Mouse (Mus musculus): ENCODE measurements at regions not wholly inside any gene's neighbourhood (a gene's known extent, or its start where the extent isn't known, plus 50 kb on each side); places are given as distances from the start of the nearest gene placed in this dataset.

DNA sequence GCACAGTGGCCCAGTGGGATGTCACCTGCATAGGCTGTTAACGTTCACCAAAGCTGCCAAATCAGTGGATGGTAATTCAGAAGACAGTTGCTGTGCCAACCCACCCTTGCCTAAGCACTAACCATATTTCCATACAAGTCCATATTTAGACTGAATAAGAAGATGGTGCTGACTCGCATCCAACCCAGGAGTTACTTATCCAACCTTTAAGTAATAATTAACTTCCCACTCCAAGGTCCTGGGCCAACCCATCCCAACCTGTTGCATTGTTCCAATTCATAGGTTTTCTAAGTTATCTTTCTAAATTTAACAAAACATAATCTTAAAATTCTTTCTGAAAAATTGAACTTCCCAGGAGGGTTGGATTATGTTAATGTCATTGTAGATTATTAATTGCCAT, 114.3 kb upstream of the Epb41l3 start:
- H3K36me3 ChIP-seq (ENCODE audit: control insufficient read depth, insufficient read depth), result no peaks in the 10 kb centered on the region
- H3K4me2 ChIP-seq (ENCODE audit: low read depth, low read length), result no peak overlapping the region
- ATAC-seq (replicated peaks; ENCODE audit: extremely low read depth, insufficient read depth, low FRiP score), result no peak
- H3K27ac ChIP-seq (ENCODE audit: low read length), result no peak overlapping the region
- WGBS, result 79% methylated on average over 2 of the region's 2 CpGs
- no peaks in the 10 kb centered on the region for H3K9me3 ChIP-seq (replicated peaks; ENCODE audit: control insufficient read depth, low read length)
- H3K9ac ChIP-seq (ENCODE audit: low read length), result no peak overlapping the region
- H3K27me3 ChIP-seq (ENCODE audit: control insufficient read depth, insufficient read depth, low read length), result no peaks in the 10 kb centered on the region
- H3K4me3 ChIP-seq (ENCODE audit: low read length), result no peak overlapping the region
- H3K4me1 ChIP-seq (ENCODE audit: control insufficient read depth, insufficient read depth, low read length), result no peaks in the 10 kb centered on the region

- 76% methylated on average over 13 of the region's 13 CpGs for WGBS
- no peak overlapping the region for H3K27ac ChIP-seq (ENCODE audit: low read length)
- H3K27me3 ChIP-seq (ENCODE audit: control insufficient read depth, insufficient read depth, low read length), result no peaks in the 10 kb centered on the region
- no peaks in the 10 kb centered on the region for H3K9me3 ChIP-seq (replicated peaks; ENCODE audit: control insufficient read depth, low read length)
- no peaks in the 10 kb centered on the region for H3K36me3 ChIP-seq (ENCODE audit: control insufficient read depth, insufficient read depth)
- ATAC-seq (replicated peaks; ENCODE audit: extremely low read depth, insufficient read depth, low FRiP score), result no peak
- H3K4me3 ChIP-seq (ENCODE audit: low read length), result no peak overlapping the region
- no peak overlapping the region for H3K9ac ChIP-seq (ENCODE audit: low read length)
- H3K4me2 ChIP-seq (ENCODE audit: low read depth, low read length), result no peak overlapping the region
- no peaks in the 10 kb centered on the region for H3K4me1 ChIP-seq (ENCODE audit: control insufficient read depth, insufficient read depth, low read length)
Measured at GRCm38 (mm10) chr17:68975606-68976005, 99.9 kb upstream of the Epb41l3 start.

GRCm38 (mm10) chr17:68978151-68978550, 97.3 kb upstream of the Epb41l3 start:
- Histone ChIP-seq H3K36me3 (ENCODE audit: control insufficient read depth, insufficient read depth) (no peaks in the 10 kb centered on the region), H3K27ac (ENCODE audit: low read length) (no peak overlapping the region), H3K4me3 (ENCODE audit: low read length) (no peak overlapping the region), H3K27me3 (ENCODE audit: control insufficient read depth, insufficient read depth, low read length) (no peaks in the 10 kb centered on the region), H3K9me3 (replicated peaks; ENCODE audit: control insufficient read depth, low read length) (no peaks in the 10 kb centered on the region), H3K4me2 (ENCODE audit: low read depth, low read length) (no peak overlapping the region), H3K4me1 (ENCODE audit: control insufficient read depth, insufficient read depth, low read length) (no peaks in the 10 kb centered on the region), H3K9ac (ENCODE audit: low read length) (no peak overlapping the region)
- WGBS, result 59% methylated on average over 9 of the region's 9 CpGs
- ATAC-seq (replicated peaks; ENCODE audit: extremely low read depth, insufficient read depth, low FRiP score), result no peak

- no peak overlapping the region for H3K4me2 ChIP-seq (ENCODE audit: low read depth, low read length)
- H3K27ac ChIP-seq (ENCODE audit: low read length), result no peak overlapping the region
- ATAC-seq (replicated peaks; ENCODE audit: extremely low read depth, insufficient read depth, low FRiP score), result no peak
- H3K4me3 ChIP-seq (ENCODE audit: low read length), result no peak overlapping the region
- H3K4me1 ChIP-seq (ENCODE audit: control insufficient read depth, insufficient read depth, low read length), result no peaks in the 10 kb centered on the region
- H3K9ac ChIP-seq (ENCODE audit: low read length), result no peak overlapping the region
- WGBS, result 83% methylated on average over 11 of the region's 11 CpGs
- H3K36me3 ChIP-seq (ENCODE audit: control insufficient read depth, insufficient read depth), result no peaks in the 10 kb centered on the region
- no peaks in the 10 kb centered on the region for H3K27me3 ChIP-seq (ENCODE audit: control insufficient read depth, insufficient read depth, low read length)
- no peaks in the 10 kb centered on the region for H3K9me3 ChIP-seq (replicated peaks; ENCODE audit: control insufficient read depth, low read length)
Measured at GRCm38 (mm10) chr17:68981120-68981519, 94.4 kb upstream of the Epb41l3 start.

GRCm38 (mm10) chr17:68982094-68982493, 93.4 kb upstream of the Epb41l3 start:
- no peak for ATAC-seq (replicated peaks; ENCODE audit: extremely low read depth, insufficient read depth, low FRiP score)
- no peak overlapping the region for H3K27ac ChIP-seq (ENCODE audit: low read length)
- H3K4me2 ChIP-seq (ENCODE audit: low read depth, low read length), result no peak overlapping the region
- no peak overlapping the region for H3K4me3 ChIP-seq (ENCODE audit: low read length)
- peaks cover 2% of the 10 kb centered on the region; the same call in 1 of the 2 replicates for H3K4me1 ChIP-seq (ENCODE audit: control insufficient read depth, insufficient read depth, low read length)
- no peaks in the 10 kb centered on the region for H3K27me3 ChIP-seq (ENCODE audit: control insufficient read depth, insufficient read depth, low read length)
- no peak overlapping the region for H3K9ac ChIP-seq (ENCODE audit: low read length)
- no peaks in the 10 kb centered on the region for H3K9me3 ChIP-seq (replicated peaks; ENCODE audit: control insufficient read depth, low read length)
- 85% methylated on average over 6 of the region's 6 CpGs for WGBS
- H3K36me3 ChIP-seq (ENCODE audit: control insufficient read depth, insufficient read depth), result no peaks in the 10 kb centered on the region

DNA sequence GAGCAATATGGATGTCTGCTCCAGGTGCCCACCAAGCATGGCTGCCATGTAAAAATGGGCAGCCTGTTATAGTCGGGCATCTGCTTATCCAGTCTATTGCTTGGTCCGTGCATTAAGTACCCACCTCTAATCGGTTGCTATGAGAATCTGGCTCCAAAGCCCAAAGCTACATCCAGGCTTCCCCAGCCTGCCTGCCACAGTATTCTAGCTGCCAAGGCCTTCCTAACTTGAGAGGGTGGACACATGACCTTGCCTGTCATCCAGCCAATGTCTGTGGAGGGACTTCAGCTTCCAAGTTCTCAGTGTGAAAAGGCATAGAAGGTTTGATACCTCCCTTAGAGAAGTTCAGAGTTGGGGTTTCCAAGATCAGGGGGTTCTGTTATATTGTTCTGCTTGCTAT, 75.6 kb upstream of the Epb41l3 start:
- Histone ChIP-seq H3K9ac (ENCODE audit: low read length) (no peak overlapping the region), H3K36me3 (ENCODE audit: control insufficient read depth, insufficient read depth) (no peaks in the 10 kb centered on the region), H3K27ac (ENCODE audit: low read length) (no peak overlapping the region), H3K9me3 (replicated peaks; ENCODE audit: control insufficient read depth, low read length) (no peaks in the 10 kb centered on the region), H3K4me1 (ENCODE audit: control insufficient read depth, insufficient read depth, low read length) (no peaks in the 10 kb centered on the region), H3K4me2 (ENCODE audit: low read depth, low read length) (no peak overlapping the region), H3K4me3 (ENCODE audit: low read length) (no peak overlapping the region), H3K27me3 (ENCODE audit: control insufficient read depth, insufficient read depth, low read length) (no peaks in the 10 kb centered on the region)
- 83% methylated on average over 3 of the region's 3 CpGs for WGBS
- ATAC-seq (replicated peaks; ENCODE audit: extremely low read depth, insufficient read depth, low FRiP score), result no peak

- Histone ChIP-seq H3K9ac (ENCODE audit: low read length) (no peak overlapping the region), H3K27ac (ENCODE audit: low read length) (no peak overlapping the region), H3K4me2 (ENCODE audit: low read depth, low read length) (no peak overlapping the region), H3K27me3 (ENCODE audit: control insufficient read depth, insufficient read depth, low read length) (no peaks in the 10 kb centered on the region), H3K9me3 (replicated peaks; ENCODE audit: control insufficient read depth, low read length) (no peaks in the 10 kb centered on the region), H3K4me1 (ENCODE audit: control insufficient read depth, insufficient read depth, low read length) (no peaks in the 10 kb centered on the region), H3K4me3 (ENCODE audit: low read length) (no peak overlapping the region), H3K36me3 (ENCODE audit: control insufficient read depth, insufficient read depth) (no peaks in the 10 kb centered on the region)
- ATAC-seq (replicated peaks; ENCODE audit: extremely low read depth, insufficient read depth, low FRiP score), result no peak
- 76% methylated on average over 7 of the region's 7 CpGs for WGBS
Measured at GRCm38 (mm10) chr17:69004051-69004450, 71.4 kb upstream of the Epb41l3 start.

DNA sequence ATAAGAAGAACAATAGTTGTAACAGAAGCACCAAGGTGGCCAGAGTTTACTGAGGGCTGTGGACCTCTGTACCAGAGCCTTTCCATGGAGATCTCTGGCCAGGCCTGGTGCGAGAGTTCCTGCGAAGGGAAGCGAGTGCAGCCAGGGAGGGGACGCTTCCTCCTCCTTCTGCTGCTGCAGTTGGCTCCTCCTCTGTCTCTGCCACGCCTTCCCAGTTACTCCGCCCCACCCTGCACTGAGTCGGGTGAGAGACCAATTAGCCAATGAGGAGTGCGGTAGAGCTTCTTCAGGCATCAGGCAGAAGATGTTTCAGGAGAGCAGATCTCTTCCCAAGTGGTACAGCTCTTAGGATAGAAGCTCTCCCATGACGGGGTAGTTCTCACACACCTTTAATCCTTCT, 69.2 kb upstream of the Epb41l3 start:
- Histone ChIP-seq H3K4me2 (ENCODE audit: low read depth, low read length) (no peak overlapping the region), H3K27ac (ENCODE audit: low read length) (no peak overlapping the region), H3K27me3 (ENCODE audit: control insufficient read depth, insufficient read depth, low read length) (no peaks in the 10 kb centered on the region), H3K9ac (ENCODE audit: low read length) (no peak overlapping the region), H3K4me3 (ENCODE audit: low read length) (no peak overlapping the region), H3K9me3 (replicated peaks; ENCODE audit: control insufficient read depth, low read length) (no peaks in the 10 kb centered on the region), H3K36me3 (ENCODE audit: control insufficient read depth, insufficient read depth) (no peaks in the 10 kb centered on the region), H3K4me1 (ENCODE audit: control insufficient read depth, insufficient read depth, low read length) (no peaks in the 10 kb centered on the region)
- WGBS, result 31% methylated on average over 9 of the region's 9 CpGs
- ATAC-seq (replicated peaks; ENCODE audit: extremely low read depth, insufficient read depth, low FRiP score), result no peak

Measured in heart, embryonic 16.5 days (tissue).